17 mouse cellular contexts compared by ENCODE assay signal in the genomic region with DNA sequence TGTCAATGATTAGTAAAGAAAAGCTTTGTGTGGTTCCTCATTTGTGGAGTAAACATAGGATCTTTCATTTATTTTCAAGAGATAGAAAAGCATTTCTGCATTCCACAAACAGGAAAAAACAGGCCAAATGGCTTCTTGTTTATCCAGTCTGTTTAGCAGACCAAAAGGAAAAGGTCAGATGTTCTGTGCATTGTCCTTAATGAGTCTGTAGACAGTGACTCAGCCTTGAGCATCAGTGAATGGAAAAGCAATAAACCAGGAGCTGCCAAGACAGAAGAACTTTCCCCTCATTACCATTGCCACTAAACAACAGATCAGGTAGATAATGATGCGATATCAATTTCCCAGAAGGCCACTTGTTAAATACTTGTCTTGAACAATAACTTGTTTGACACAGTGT.
"Had no signal": no experiment of that assay in that cellular context is flagged by ENCODE, and none has a peak within 500 bp of the region (broad histone marks: within the 10 kb centered on the region; RNA-seq: fewer than 3 reads in every experiment).

No protein-coding gene starts in this region.

- DNase-seq: cerebellum, adult 8-10 months; cerebellum, adult 9-10 months; cerebellum, adult 9-11 months; cerebellum, postnatal 10 days; cerebellum, postnatal 14 days; cerebellum, postnatal 25 days; cerebellum, postnatal 36 days; embryo, embryonic 11 days; forebrain, postnatal 0 days; gastrocnemius, adult 2 months; gastrocnemius, postnatal 10 days; gastrocnemius, postnatal 14 days; gastrocnemius, postnatal 25 days; gastrocnemius, postnatal 36 days; heart, adult 11 months; heart, adult 18-20 months; heart, adult 2 months had no signal
